Mouse (Mus musculus) liver, embryonic 14.5 days (tissue): ENCODE measurements around the gene Rd3l.

ENCODE experiments used
- CTCF ChIP-seq: IDR thresholded peaks from 2 replicates; pipeline ENCODE4 v1.5.1; 2016; ENCODE audit warnings: antibody characterized with exemption, low read depth, control low read depth
- EP300 ChIP-seq: IDR thresholded peaks from 2 replicates; pipeline ENCODE4 v1.6.1; 2016; ENCODE audit warnings: antibody characterized with exemption, low read depth

DNA sequence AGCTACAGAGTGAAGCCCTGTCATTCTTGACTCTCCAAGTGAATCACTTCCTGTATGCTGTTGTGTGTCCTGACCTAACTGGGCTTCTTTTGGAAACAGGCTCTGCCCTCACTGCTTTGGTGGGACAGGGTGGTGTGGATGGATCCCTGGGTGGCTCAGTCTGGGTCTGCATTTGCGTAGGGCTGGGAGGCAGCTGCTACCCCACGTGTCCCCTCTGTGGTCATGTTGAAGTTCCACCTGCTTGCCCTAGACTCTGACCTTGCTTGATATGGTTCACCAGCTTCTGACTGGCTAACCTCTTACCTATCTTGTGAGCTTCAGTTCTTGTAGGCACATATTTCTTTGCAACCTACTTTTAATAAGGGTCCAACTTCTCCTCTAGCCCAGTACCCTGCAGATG is 14.0 kb upstream of the Rd3l start:
- no peak for TF ChIP-seq CTCF
- TF ChIP-seq EP300, result no peak
